Mouse (Mus musculus) cerebellum, adult 2 months (tissue): ENCODE data around the gene Spast.

Experiments
- CTCF ChIP-seq: fragments of 200-500 bp; IDR thresholded peaks from 2 replicates; pipeline ENCODE4 v1.5.1; 2011; ENCODE audit warnings: low read depth, mild to moderate bottlenecking, control low read depth, low read length, moderate library complexity, borderline replicate concordance; ENCODE audit not compliant: insufficient read depth
- POLR2A ChIP-seq: fragments of 200-500 bp; IDR thresholded peaks from 2 replicates; pipeline ENCODE4 v1.6.1; 2011; ENCODE audit warnings: low read length, control low read depth, borderline replicate concordance; ENCODE audit not compliant: insufficient read depth

- TF ChIP-seq CTCF (no peak), POLR2A (no peak)
These were observed 63.9 kb downstream of the Spast start for GRCm38 (mm10) chr17:74402486-74403222.
